Mouse (Mus musculus): ENCODE results near the gene Ubac2. TPM values are rescaled to one million over a fixed set of nuclear protein-coding genes. Genes with fewer than 3 reads are reported as not detected.

Ubac2 gene
- polyA plus RNA-seq, 1 experiment from 2014 or later = 72.9 TPM

- no peaks in the 10 kb centered on the region for H3K4me1 ChIP-seq (replicated peaks; ENCODE audit: control insufficient read depth, insufficient read depth, low read length)
- H3K9ac ChIP-seq (ENCODE audit: low read length) = no peak overlapping the region
- H3K27me3 ChIP-seq (ENCODE audit: control insufficient read depth, insufficient read depth, low read length) = no peaks in the 10 kb centered on the region
- DNase-seq (ENCODE audit: low spot score) (no peak), ATAC-seq (replicated peaks; ENCODE audit: low FRiP score) (no peak)
- no peaks in the 10 kb centered on the region for H3K9me3 ChIP-seq (ENCODE audit: control insufficient read depth, low read length)
- 89% methylated on average over 2 of the region's 2 CpGs for WGBS
- H3K4me2 ChIP-seq (ENCODE audit: low read depth, low read length, severe bottlenecking) = no peak overlapping the region
- no peak overlapping the region for H3K27ac ChIP-seq (ENCODE audit: low read depth, low read length)
- H3K4me3 ChIP-seq (ENCODE audit: low read depth, low read length) = no peak overlapping the region
- no peaks in the 10 kb centered on the region for H3K36me3 ChIP-seq (ENCODE audit: control insufficient read depth, insufficient read depth, low read length)
Observed at GRCm38 (mm10) chr14:121897773-121898172, 19.4 kb downstream of the Ubac2 start.

DNA sequence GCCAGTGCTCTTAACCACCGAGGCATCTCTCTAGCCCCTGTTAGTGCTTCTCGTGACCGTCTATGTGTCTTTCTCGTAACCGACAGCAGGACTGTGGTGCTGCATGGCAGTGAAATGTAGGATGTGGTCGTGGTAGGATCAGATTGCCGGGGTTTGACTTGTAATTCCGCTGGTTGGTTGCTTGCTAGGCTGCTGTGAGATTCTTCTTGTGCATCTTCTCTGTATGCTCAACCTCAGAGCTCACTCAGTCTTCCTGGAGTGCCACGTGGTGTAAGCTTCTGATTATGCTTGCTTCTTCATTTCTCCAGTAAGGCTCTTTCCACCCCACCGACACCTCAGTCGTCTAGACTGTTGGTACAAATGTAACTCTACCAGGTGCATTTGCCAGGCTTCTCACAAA lies 20.1 kb downstream of the Ubac2 start:
- no peak for ATAC-seq (replicated peaks; ENCODE audit: low FRiP score)

DNA sequence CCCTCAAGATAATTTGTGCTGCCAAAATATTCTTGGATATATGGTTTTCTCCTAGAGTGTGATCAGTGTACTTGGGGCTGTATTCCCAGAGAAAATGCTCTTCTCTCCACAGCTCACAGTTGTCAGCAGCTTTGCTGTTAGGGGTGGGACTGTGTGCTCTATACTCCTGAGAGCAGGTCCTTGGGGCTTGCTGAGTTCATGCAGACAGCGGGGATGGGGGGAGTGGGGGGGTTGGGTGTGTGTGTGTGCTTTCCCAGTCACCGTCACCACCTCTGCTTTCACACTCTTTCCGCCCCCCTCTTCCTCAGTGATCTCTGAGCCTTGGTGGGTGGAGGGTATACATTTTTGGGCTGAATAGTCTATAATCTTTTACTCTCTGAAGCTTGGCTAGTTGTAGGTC lies 20.7 kb downstream of the Ubac2 start:
- H3K9ac ChIP-seq (ENCODE audit: low read length) = no peak overlapping the region
- no peak for ATAC-seq (replicated peaks; ENCODE audit: low FRiP score)
- H3K4me2 ChIP-seq (ENCODE audit: low read depth, low read length, severe bottlenecking) = no peak overlapping the region
- H3K36me3 ChIP-seq (ENCODE audit: control insufficient read depth, insufficient read depth, low read length) = no peaks in the 10 kb centered on the region
- no peaks in the 10 kb centered on the region for H3K27me3 ChIP-seq (ENCODE audit: control insufficient read depth, insufficient read depth, low read length)
- H3K9me3 ChIP-seq (ENCODE audit: control insufficient read depth, low read length) = no peaks in the 10 kb centered on the region
- H3K4me1 ChIP-seq (replicated peaks; ENCODE audit: control insufficient read depth, insufficient read depth, low read length) = no peaks in the 10 kb centered on the region
- H3K4me3 ChIP-seq (ENCODE audit: low read depth, low read length) = no peak overlapping the region
- H3K27ac ChIP-seq (ENCODE audit: low read depth, low read length) = no peak overlapping the region
- DNase-seq (ENCODE audit: low spot score) = no peak
- WGBS = 81% methylated on average over 3 of the region's 3 CpGs

More for the DNA sequence above, 20.1 kb downstream of the Ubac2 start:
- Histone ChIP-seq H3K36me3 (ENCODE audit: control insufficient read depth, insufficient read depth, low read length) (no peaks in the 10 kb centered on the region), H3K9ac (ENCODE audit: low read length) (no peak overlapping the region), H3K27me3 (ENCODE audit: control insufficient read depth, insufficient read depth, low read length) (no peaks in the 10 kb centered on the region), H3K27ac (ENCODE audit: low read depth, low read length) (no peak overlapping the region), H3K4me3 (ENCODE audit: low read depth, low read length) (no peak overlapping the region), H3K4me2 (ENCODE audit: low read depth, low read length, severe bottlenecking) (no peak overlapping the region), H3K9me3 (ENCODE audit: control insufficient read depth, low read length) (no peaks in the 10 kb centered on the region), H3K4me1 (replicated peaks; ENCODE audit: control insufficient read depth, insufficient read depth, low read length) (no peaks in the 10 kb centered on the region)
- DNase-seq (ENCODE audit: low spot score) = no peak
- 94% methylated on average over 11 of the region's 11 CpGs for WGBS

GRCm38 (mm10) chr14:121901511-121901910 lies 23.1 kb downstream of the Ubac2 start:
- ATAC-seq (replicated peaks; ENCODE audit: low FRiP score) = no peak
- Histone ChIP-seq H3K27me3 (ENCODE audit: control insufficient read depth, insufficient read depth, low read length) (no peaks in the 10 kb centered on the region), H3K4me2 (ENCODE audit: low read depth, low read length, severe bottlenecking) (no peak overlapping the region), H3K4me1 (replicated peaks; ENCODE audit: control insufficient read depth, insufficient read depth, low read length) (no peaks in the 10 kb centered on the region), H3K9me3 (ENCODE audit: control insufficient read depth, low read length) (no peaks in the 10 kb centered on the region), H3K4me3 (ENCODE audit: low read depth, low read length) (no peak overlapping the region), H3K36me3 (ENCODE audit: control insufficient read depth, insufficient read depth, low read length) (no peaks in the 10 kb centered on the region; the same call in 1 of the 2 replicates), H3K9ac (ENCODE audit: low read length) (no peak overlapping the region), H3K27ac (ENCODE audit: low read depth, low read length) (no peak overlapping the region)
- DNase-seq (ENCODE audit: low spot score) = no peak
- WGBS = 89% methylated on average over 6 of the region's 6 CpGs

DNA sequence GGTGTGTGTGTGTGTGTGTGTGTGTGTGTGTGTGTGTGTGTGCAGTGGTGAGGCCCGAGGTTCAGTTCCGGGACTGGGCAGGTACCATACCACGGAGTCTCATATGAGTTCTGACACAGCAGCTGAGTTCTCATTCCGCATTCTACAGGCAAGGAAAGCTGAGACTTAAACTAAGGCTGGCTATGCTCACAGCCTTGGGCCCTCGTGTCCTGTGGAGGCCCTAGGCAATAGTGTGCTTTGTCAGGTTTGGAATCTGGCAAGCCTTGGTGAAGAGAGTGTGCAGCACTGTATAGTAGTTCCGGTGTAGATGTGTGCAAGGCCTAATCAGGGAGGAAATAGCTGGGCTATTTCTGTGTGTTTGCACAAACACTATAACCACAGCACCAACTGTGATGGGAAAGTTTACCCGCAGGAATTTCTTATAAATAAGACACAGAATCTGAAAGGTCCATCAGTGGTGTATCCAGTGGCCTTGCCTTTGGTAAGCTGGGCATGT lies 25.0 kb downstream of the Ubac2 start:
- Histone ChIP-seq H3K4me3 (ENCODE audit: low read depth, low read length) (no peak overlapping the region), H3K27ac (ENCODE audit: low read depth, low read length) (no peak overlapping the region), H3K4me1 (replicated peaks; ENCODE audit: control insufficient read depth, insufficient read depth, low read length) (no peaks in the 10 kb centered on the region), H3K9me3 (ENCODE audit: control insufficient read depth, low read length) (no peaks in the 10 kb centered on the region), H3K27me3 (ENCODE audit: control insufficient read depth, insufficient read depth, low read length) (no peaks in the 10 kb centered on the region), H3K36me3 (ENCODE audit: control insufficient read depth, insufficient read depth, low read length) (peaks cover 3% of the 10 kb centered on the region; the same call in 1 of the 2 replicates), H3K4me2 (ENCODE audit: low read depth, low read length, severe bottlenecking) (no peak overlapping the region), H3K9ac (ENCODE audit: low read length) (no peak overlapping the region)
- 91% methylated on average over 7 of the region's 7 CpGs for WGBS
- no peak for ATAC-seq (replicated peaks; ENCODE audit: low FRiP score)
- DNase-seq (ENCODE audit: low spot score) = no peak

DNA sequence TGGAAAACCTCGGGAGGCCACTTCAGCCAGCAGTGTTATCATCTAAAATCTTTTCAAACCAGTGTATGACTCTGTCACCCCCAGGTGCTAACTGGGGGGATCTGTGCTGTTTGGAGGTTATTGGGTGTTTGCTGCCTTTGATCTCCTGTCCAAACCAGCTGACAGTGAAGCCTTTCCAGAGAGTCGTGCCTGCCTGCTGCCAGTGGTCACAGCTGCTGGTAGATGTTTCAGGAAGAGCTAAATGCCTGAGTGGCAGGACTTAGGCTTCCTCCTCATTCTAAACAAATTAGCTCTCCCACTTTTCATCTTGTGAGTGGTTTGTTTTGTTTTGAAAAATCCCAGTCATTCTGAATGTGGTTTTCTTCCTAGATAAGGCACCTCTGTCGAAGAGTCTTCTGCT lies 26.3 kb downstream of the Ubac2 start:
- Histone ChIP-seq H3K9me3 (ENCODE audit: control insufficient read depth, low read length) (no peaks in the 10 kb centered on the region), H3K4me2 (ENCODE audit: low read depth, low read length, severe bottlenecking) (no peak overlapping the region), H3K9ac (ENCODE audit: low read length) (no peak overlapping the region), H3K4me1 (replicated peaks; ENCODE audit: control insufficient read depth, insufficient read depth, low read length) (no peaks in the 10 kb centered on the region), H3K27me3 (ENCODE audit: control insufficient read depth, insufficient read depth, low read length) (no peaks in the 10 kb centered on the region), H3K36me3 (ENCODE audit: control insufficient read depth, insufficient read depth, low read length) (peaks cover 6% of the 10 kb centered on the region; the same call in 1 of the 2 replicates), H3K4me3 (ENCODE audit: low read depth, low read length) (no peak overlapping the region), H3K27ac (ENCODE audit: low read depth, low read length) (no peak overlapping the region)
- ATAC-seq (replicated peaks; ENCODE audit: low FRiP score) (no peak), DNase-seq (ENCODE audit: low spot score) (no peak)
- WGBS = 84% methylated on average over 3 of the region's 3 CpGs

DNA sequence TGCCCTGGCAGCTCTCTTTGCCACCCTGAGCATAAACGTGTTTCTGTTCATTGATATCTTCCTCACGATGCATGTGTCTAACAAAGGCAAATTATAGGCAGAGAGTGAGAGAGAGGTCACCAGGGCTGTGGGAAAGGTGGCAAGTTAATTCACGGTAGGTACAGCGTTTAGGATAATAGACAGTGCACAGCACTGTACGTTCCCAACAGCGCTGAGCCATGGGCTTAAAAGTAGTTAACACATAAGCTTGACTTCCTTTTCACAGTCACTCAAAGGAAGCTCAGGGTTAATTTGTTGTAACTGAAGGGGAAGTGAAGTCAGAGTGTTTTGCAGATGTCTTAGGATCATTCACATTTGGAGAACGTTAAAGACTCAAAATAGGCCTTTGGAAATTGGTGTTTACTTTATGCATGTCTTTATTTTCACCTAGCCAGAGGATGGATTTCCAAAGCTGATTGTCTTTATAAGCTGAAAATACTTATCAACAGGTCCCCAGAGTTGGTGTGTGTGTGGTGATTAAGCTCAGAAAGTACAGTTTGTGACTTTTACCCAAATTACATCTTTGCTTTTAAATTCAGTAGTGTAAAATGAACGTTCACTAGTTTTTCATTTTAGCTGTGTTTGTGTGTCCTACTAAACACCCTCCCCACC lies 28.0 kb downstream of the Ubac2 start:
- no peak overlapping the region for H3K9ac ChIP-seq (ENCODE audit: low read length)
- ATAC-seq (replicated peaks; ENCODE audit: low FRiP score) = no peak
- no peak overlapping the region for H3K4me2 ChIP-seq (ENCODE audit: low read depth, low read length, severe bottlenecking)
- H3K27ac ChIP-seq (ENCODE audit: low read depth, low read length) = no peak overlapping the region
- H3K9me3 ChIP-seq (ENCODE audit: control insufficient read depth, low read length) = no peaks in the 10 kb centered on the region
- no peaks in the 10 kb centered on the region for H3K4me1 ChIP-seq (replicated peaks; ENCODE audit: control insufficient read depth, insufficient read depth, low read length)
- WGBS = 90% methylated on average over 8 of the region's 8 CpGs
- no peaks in the 10 kb centered on the region for H3K27me3 ChIP-seq (ENCODE audit: control insufficient read depth, insufficient read depth, low read length)
- H3K4me3 ChIP-seq (ENCODE audit: low read depth, low read length) = no peak overlapping the region
- H3K36me3 ChIP-seq (ENCODE audit: control insufficient read depth, insufficient read depth, low read length) = peaks cover 6% of the 10 kb centered on the region; the same call in 1 of the 2 replicates
- no peak for DNase-seq (ENCODE audit: low spot score)

- H3K9me3 ChIP-seq (ENCODE audit: control insufficient read depth, low read length) = no peaks in the 10 kb centered on the region
- no peaks in the 10 kb centered on the region for H3K27me3 ChIP-seq (ENCODE audit: control insufficient read depth, insufficient read depth, low read length)
- no peaks in the 10 kb centered on the region for H3K4me1 ChIP-seq (replicated peaks; ENCODE audit: control insufficient read depth, insufficient read depth, low read length)
- H3K4me2 ChIP-seq (ENCODE audit: low read depth, low read length, severe bottlenecking) = no peak overlapping the region
- 92% methylated on average over 11 of the region's 11 CpGs for WGBS
- ATAC-seq (replicated peaks; ENCODE audit: low FRiP score) (no peak), DNase-seq (ENCODE audit: low spot score) (no peak)
- H3K9ac ChIP-seq (ENCODE audit: low read length) = no peak overlapping the region
- H3K36me3 ChIP-seq (ENCODE audit: control insufficient read depth, insufficient read depth, low read length) = peaks cover 7% of the 10 kb centered on the region; the same call in 1 of the 2 replicates
- no peak overlapping the region for H3K4me3 ChIP-seq (ENCODE audit: low read depth, low read length)
- H3K27ac ChIP-seq (ENCODE audit: low read depth, low read length) = no peak overlapping the region
Observed at GRCm38 (mm10) chr14:121906992-121907681, 28.7 kb downstream of the Ubac2 start.

Data from forebrain, embryonic 11.5 days (tissue).